Mouse (Mus musculus): Measurements from ENCODE around the gene Gm6034.
"Not testable (repeated sequence)": the region's sequence is repeated elsewhere in the genome, so short reads cannot be mapped to it uniquely, and the experiment has no call there.

Gene Gm6034

DNA sequence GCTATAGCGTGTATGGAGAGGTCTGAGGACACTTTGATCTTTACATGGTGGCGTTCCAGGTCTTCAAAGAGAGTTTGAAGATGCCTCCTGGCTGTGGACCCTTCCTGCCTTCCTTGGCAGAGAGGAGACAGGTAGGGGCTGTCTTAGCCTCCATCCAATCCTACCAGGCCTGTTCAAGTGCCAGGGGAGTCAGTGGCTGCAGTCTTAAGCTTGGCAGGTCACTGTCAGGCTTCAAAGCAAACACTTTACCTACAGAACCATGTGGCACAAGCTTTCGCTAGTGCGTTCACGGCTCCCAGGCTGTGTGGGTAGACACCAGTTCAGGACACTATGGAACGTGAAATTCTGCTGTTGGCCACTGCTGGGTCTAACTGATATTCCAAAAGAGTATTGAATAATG is 19.8 kb upstream of the Gm6034 start:
- DNase-seq (ENCODE audit: low spot score) = no peak

DNA sequence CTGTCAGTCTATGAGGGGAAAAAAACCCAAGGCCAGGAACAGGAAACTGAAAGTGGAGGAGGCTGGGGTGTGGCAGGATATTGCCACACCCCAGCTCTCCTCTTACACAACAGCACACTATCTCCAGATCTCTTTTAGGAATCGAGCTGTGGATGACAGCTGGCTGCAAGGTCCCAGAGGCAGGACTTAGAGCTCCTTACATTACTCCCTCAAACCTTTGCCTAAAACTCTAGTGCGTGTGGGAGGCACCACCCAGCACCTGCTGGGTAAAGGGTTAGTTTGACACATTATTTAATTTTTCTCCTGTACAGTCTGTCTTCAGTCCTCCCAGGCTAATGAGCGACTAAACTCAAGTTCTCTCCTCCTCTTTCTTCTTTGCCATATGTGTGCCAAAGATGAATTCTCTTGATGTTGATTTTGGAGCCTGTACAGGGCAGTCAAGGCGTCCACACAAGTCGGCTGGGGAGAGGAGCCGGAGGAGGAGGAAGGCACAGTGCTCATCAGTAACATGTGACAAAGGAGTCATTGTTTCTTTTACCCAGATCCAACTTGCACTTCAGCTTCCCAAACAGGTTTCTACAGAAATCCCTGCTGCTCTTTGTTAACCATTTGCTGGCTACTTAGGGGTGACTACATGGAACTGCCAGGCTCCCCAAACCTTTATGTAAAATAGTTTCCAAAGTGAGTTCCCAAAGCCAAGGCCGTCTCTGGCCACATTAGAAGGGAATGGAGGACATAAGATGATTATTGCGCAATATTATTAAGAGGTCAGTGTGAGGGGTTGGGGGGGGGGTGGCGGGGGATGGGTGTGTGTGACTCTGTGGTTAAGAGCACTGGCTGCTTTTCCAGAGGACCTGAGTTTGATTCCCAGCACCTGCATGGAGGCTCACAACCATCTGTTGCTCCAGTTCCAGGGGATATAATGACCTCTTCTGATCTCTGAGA is 18.8 kb upstream of the Gm6034 start:
- peak; percentile 53 for DNase-seq (ENCODE audit: low spot score)

- no peak for DNase-seq (ENCODE audit: low spot score)
These were observed 17.6 kb upstream of the Gm6034 start for GRCm38 (mm10) chr17:36025197-36025596.

DNA sequence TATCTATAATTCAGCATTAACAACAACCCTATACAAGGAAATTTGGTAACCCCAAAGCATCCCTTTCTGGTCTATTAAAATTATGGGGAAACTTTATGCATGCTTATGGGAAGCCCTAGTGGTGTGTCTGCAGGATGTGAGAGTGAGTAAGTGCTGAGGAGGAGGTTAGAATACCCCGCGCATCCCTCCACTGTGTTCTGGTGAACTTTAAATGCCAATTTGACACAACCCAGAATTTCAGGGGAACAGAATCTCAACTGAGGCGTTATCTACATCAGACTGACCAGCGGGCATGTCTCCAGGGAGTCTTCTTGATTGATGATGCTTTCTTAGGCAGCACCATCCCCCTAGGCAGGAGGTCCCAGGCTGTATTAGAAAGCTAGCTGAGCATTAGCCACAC is 16.9 kb upstream of the Gm6034 start:
- no peak for DNase-seq (ENCODE audit: low spot score)

- no peak for DNase-seq (ENCODE audit: low spot score)
These were observed 15.1 kb upstream of the Gm6034 start for GRCm38 (mm10) chr17:36027663-36028062.

GRCm38 (mm10) chr17:36028879-36029619 is 13.7 kb upstream of the Gm6034 start:
- no peak for DNase-seq (ENCODE audit: low spot score)

GRCm38 (mm10) chr17:36030046-36030702 is 12.6 kb upstream of the Gm6034 start:
- DNase-seq (ENCODE audit: low spot score) = not testable (repeated sequence)

GRCm38 (mm10) chr17:36030703-36031582 is 11.8 kb upstream of the Gm6034 start:
- DNase-seq (ENCODE audit: low spot score) = not testable (repeated sequence)

DNA sequence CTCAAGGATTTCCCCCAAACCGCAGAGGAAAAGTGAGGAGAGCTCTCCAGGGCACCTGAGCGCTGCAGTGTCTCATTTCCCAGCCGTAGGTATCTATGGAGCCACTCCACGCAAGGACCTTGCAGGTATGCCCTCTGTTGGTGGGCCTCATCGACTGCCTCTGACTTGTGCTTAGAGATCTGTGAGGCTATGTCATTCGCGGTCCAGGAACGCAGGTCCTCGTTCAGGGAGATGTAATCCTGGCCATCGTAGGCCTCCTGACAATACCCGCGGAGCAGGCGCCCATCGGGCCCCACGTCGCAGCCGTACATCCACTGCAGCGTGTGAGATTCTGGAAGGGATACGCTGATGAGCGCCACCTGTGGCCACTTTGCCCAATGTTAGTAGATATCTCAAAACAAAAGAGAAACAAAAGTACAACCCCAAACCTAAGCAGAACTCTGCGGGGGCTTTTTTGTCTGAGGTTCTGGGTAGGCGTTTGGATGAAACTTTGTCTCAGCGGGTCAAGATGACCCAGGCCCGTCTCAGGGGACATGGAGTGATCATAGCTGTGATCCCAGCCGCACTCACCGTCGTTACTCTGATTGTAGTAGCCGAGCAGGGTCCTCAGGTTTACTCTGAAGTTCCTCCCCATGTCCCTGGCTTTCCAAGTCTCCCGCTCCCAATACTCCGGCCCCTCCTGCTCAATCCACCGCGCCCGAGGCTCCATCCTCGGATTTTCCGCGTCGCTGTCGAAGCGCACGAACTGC is 11.0 kb upstream of the Gm6034 start:
- DNase-seq (ENCODE audit: low spot score) = peak; percentile 46

- peak; percentile 54 for DNase-seq (ENCODE audit: low spot score)
These were observed 10.3 kb upstream of the Gm6034 start, which contains the start of gene H2-T23 for GRCm38 (mm10) chr17:36032351-36032875. Gene H2-T23 (minus strand): TSS chr17:36032855.

GRCm38 (mm10) chr17:36034524-36034923 is 8.2 kb upstream of the Gm6034 start:
- not testable (repeated sequence) for DNase-seq (ENCODE audit: low spot score)

- DNase-seq (ENCODE audit: low spot score) = peak; percentile 67
These were observed 7.6 kb upstream of the Gm6034 start for GRCm38 (mm10) chr17:36035010-36035638.

DNA sequence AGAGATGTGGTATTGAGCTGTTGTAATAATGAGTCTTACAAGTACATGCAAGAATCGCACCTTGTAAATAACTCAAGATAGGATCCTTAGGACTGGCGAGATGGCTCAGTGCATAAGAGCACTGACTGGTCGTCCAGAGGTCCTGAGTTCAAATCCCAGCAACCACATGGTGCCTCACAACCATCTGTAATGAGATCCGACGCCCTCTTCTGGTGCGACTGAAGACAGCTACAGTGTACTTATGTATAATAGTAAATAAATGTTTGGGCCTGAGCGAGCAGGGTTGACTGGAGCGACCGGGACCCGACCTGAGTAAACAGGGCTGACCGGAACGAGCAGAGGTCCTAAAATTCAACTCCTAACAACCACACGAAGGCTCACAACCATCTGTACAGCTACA is 6.6 kb upstream of the Gm6034 start:
- not testable (repeated sequence) for DNase-seq (ENCODE audit: low spot score)

- DNase-seq (ENCODE audit: low spot score) = not testable (repeated sequence)
These were observed 2.2 kb upstream of the Gm6034 start for GRCm38 (mm10) chr17:36040604-36041003.

- not testable (repeated sequence) for DNase-seq (ENCODE audit: low spot score)
These were observed 706 bp upstream of the Gm6034 start for GRCm38 (mm10) chr17:36042055-36042454.

DNA sequence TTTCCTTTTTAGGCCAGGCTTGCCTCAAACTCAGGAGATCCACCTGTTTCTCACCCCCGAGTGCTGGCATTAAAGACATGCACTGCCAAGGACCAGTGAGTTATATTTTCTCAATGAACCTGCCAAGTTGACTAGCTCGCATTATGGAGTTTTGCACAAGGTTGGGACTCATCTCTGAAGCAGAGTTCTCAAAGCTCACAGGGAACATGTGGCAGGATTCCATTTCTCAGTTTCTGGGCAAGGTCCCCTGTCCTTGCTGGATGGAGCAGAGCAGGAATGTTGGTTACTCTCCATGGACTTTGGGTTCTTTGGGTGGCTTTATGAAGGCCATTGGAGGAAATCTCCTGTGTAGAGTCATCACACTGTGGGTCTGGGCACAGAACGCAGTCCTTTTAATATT is 525 bp downstream of the Gm6034 start:
- DNase-seq (ENCODE audit: low spot score) = no peak

DNA sequence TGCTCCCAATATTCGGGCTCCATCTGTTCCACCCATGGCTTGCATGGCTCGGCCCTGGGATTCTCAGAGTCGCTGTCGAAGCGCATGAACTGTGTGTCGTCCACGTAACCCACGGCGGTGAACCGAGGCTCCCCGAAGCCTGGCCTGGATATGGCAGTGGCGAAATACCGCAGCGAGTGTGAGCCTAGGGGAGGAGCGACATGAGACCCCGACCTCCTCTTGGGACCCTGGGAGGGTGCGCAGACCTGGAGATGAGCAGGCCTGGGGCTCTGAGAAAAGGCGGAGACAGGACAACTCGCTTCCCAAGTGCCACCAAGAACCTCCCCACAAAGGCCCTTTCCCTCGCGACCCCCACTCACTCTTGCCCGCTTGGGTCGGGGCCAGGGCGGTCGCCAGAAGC is 15.2 kb downstream of the Gm6034 start:
- DNase-seq (ENCODE audit: low spot score) = not testable (repeated sequence)

DNA sequence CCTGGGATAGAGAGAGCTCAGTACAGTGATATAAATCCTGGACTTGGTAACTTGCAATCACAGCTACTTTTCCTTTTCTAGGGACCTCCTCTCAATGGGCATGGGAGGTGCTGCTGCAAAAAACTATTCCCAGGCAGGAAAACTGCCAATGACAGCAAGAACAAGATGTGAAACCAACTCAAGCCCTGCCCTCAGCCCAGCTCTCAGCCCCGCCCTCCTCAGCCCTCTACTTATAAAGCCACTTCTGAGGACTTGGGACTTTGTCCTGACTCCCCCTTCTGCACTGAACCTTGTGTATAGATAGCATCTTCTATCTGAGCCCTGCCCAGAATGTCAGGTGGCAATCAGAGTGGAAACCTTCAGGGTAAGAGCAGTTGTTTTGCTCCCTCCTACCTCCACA is 15.6 kb downstream of the Gm6034 start, which contains the start of gene Gm11127:
Gm11127 (minus strand) TSS at position 10 of the 400 bp plus-strand sequence.
- DNase-seq (ENCODE audit: low spot score) = not testable (repeated sequence)

DNA sequence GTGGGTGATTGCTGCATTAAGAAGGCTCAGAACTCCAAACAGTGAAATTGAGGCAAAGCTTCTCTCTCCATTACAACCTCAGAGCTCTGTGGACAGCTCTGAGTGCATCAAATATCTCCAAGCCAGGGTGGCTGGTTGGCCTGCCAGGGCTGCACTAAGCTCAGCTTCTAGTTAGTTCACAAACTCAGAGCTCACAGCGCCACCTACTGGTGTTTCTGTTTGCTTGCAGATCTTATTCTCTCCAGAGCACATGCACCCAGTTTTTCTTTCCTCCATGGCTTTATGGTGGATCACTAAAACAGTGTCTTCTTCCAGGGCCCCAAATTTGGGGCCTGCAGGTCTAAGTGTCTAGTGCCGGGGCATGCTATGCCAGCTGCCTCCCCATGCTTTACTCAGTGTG is 18.1 kb downstream of the Gm6034 start:
- peak; percentile 93 for DNase-seq (ENCODE audit: low spot score)

DNA sequence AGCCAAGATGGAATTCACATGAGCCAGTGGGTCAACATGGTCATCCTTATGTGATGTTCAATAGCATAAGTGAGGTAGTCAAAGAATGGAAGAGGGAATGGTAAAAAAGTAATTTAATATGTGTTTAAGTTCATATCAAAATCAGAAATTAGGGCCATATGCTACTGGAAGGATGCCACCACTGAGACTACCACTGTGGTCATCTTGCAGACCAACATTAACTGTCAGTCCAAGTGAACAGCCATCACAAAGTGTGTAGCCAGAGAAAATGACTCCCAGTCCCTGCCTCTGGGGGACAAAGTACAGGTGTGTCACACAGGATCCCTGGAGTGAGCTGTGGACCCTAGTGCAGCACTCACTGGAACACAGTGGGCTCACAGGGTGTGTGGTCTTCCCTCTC is 39.1 kb downstream of the Gm6034 start:
- not testable (repeated sequence) for DNase-seq (ENCODE audit: low spot score)
